Mouse (Mus musculus) neural tube, embryonic 14.5 days (tissue): Measurements from ENCODE around the gene Msh5. TPM values are rescaled to one million over a fixed set of nuclear protein-coding genes. Genes with fewer than 3 reads are reported as not detected.

Source experiments
- ATAC-seq: fragments of 200-750 bp; cut with Nextera tagmentation; 2 replicates; pipeline ENCODE4 v1.8.0; 2017; ENCODE audit warnings: low read depth, mild to moderate bottlenecking, moderate TSS enrichment, moderate library complexity
- H3K27ac ChIP-seq: fragments of 300-500 bp; sonication (generic); 2 replicates; pipeline ENCODE4 v1.5.1; 2014; ENCODE audit warnings: low read depth, mild to moderate bottlenecking, control low read depth, low read length, moderate library complexity, mixed read lengths
- H3K27me3 ChIP-seq: fragments of 300-500 bp; sonication (generic); 2 replicates; pipeline ENCODE4 v1.6.1; 2014; ENCODE audit warnings: low read length; ENCODE audit not compliant: control insufficient read depth, insufficient read depth
- H3K36me3 ChIP-seq: fragments of 300-500 bp; sonication (generic); 2 replicates; pipeline ENCODE4 v1.6.1; 2014; ENCODE audit warnings: low read length, mixed read lengths; ENCODE audit not compliant: control insufficient read depth, insufficient read depth
- H3K4me1 ChIP-seq: fragments of 300-500 bp; sonication (generic); 2 replicates; pipeline ENCODE4 v1.6.1; 2014; ENCODE audit warnings: low read length; ENCODE audit not compliant: control insufficient read depth, insufficient read depth
- H3K4me2 ChIP-seq: fragments of 300-500 bp; sonication (generic); 2 replicates; pipeline ENCODE4 v1.6.1; 2014; ENCODE audit warnings: mild to moderate bottlenecking, low read depth, low read length, control low read depth
- H3K4me3 ChIP-seq: fragments of 300-500 bp; sonication (generic); 2 replicates; pipeline ENCODE4 v1.5.1; 2014; ENCODE audit warnings: low read depth, low read length, control low read depth, mixed read lengths
- H3K9ac ChIP-seq: fragments of 300-500 bp; sonication (generic); replicated peaks from 2 replicates; pipeline ENCODE4 v1.6.1; 2014; ENCODE audit warnings: low read depth, mild to moderate bottlenecking, control low read depth, low read length, mixed read lengths
- H3K9me3 ChIP-seq: fragments of 300-500 bp; sonication (generic); 2 replicates; pipeline ENCODE4 v1.6.1; 2016; ENCODE audit warnings: low read length; ENCODE audit not compliant: control insufficient read depth
- WGBS: fragments of 180-500 bp; shearing (Covaris S2); extraction: QIAGEN DNeasy Blood & Tissue Kit; methylation state at CpG from one replicate; pipeline ENCODE4 v1.1.7; 2014; 5-methylcytosine and 5-hydroxymethylcytosine counted together
- polyA plus RNA-seq: library from polyadenylated mRNA; unstranded; fragments of >200 nt; fragmentation: Nextera tagmentation; extraction: Ambion mirVana; gene quantifications from 2 replicates; pipeline ENCODE4 v1.2.1, GENCODE M21; 2014

The Msh5 gene
- polyA plus RNA-seq, 1 experiment from 2014 or later, result 2.2 TPM

- Histone ChIP-seq H3K9me3 (no peaks in the 10 kb centered on the region), H3K27me3 (no peaks in the 10 kb centered on the region), H3K36me3 (no peaks in the 10 kb centered on the region), H3K4me2 (no peak overlapping the region), H3K4me1 (peaks cover 13% of the 10 kb centered on the region; the same call in 1 of the 2 replicates), H3K9ac (no peak overlapping the region), H3K27ac (no peak overlapping the region), H3K4me3 (no peak overlapping the region)
- no peak for ATAC-seq
- 96% methylated on average over 4 of the region's 4 CpGs for WGBS
Measured at GRCm38 (mm10) chr17:34979631-34980030, 66.9 kb downstream of the Msh5 start.

Other genes with a start within 250 kb of the Msh5 start
- gene Cyp21a1, start 242.2 kb downstream of the Msh5 start, polyA plus RNA-seq, result not detected in 2 replicates
- 30.5 and 37.7 TPM in 2 replicates for gene Stk19, start 209.8 kb downstream of the Msh5 start, polyA plus RNA-seq
- 59.4 and 67.7 TPM in 2 replicates for gene Dxo, start 209.7 kb downstream of the Msh5 start, polyA plus RNA-seq
- 46.2 and 57.7 TPM in 2 replicates for gene Skiv2l, start 196.5 kb downstream of the Msh5 start, polyA plus RNA-seq
- 78.3 and 78.9 TPM in 2 replicates for gene Nelfe, start 196.4 kb downstream of the Msh5 start, polyA plus RNA-seq
- 1.3 and 2.0 TPM in 2 replicates for gene Cfb, start 184.2 kb downstream of the Msh5 start, polyA plus RNA-seq
- 2.2 and 2.3 TPM in 2 replicates for gene Zbtb12, start 167.3 kb downstream of the Msh5 start, polyA plus RNA-seq
- not detected in 2 replicates for gene Gm20547, start 164.7 kb downstream of the Msh5 start, polyA plus RNA-seq
- gene C2, start 148.5 kb downstream of the Msh5 start, polyA plus RNA-seq, result 1.5 and 2.1 TPM in 2 replicates
- gene Ehmt2, start 148.3 kb downstream of the Msh5 start, polyA plus RNA-seq, result 78.1 and 86.8 TPM in 2 replicates
- not detected in 2 replicates for gene Slc44a4, start 132.3 kb downstream of the Msh5 start, polyA plus RNA-seq
- 27.4 and 30.1 TPM in 2 replicates for gene Neu1, start 115.5 kb downstream of the Msh5 start, polyA plus RNA-seq
- 0.27 and 0.35 TPM in 2 replicates for gene Hspa1b, start 87.5 kb downstream of the Msh5 start, polyA plus RNA-seq
- gene Gm20481, start 76.8 kb downstream of the Msh5 start, polyA plus RNA-seq, result not detected in 2 replicates
- 7.0 and 7.6 TPM in 2 replicates for gene Hspa1a, start 74.6 kb downstream of the Msh5 start, polyA plus RNA-seq
- 1.6 and 2.8 TPM in 2 replicates for gene Hspa1l, start 74.0 kb downstream of the Msh5 start, polyA plus RNA-seq
- 89.1 and 89.5 TPM in 2 replicates for gene Lsm2, start 64.9 kb downstream of the Msh5 start, polyA plus RNA-seq
- gene Vars, start 45.8 kb downstream of the Msh5 start, polyA plus RNA-seq, result 51.4 and 56.9 TPM in 2 replicates
- gene Vwa7, start 30.2 kb downstream of the Msh5 start, polyA plus RNA-seq, result 0.11 and 0.15 TPM in 2 replicates
- gene Sapcd1, start 18.7 kb downstream of the Msh5 start, polyA plus RNA-seq, result 2.1 and 2.2 TPM in 2 replicates
- 13.3 and 37.0 TPM in 2 replicates for gene Clic1, start 3.2 kb upstream of the Msh5 start, polyA plus RNA-seq
- gene Ddah2, start 12.3 kb upstream of the Msh5 start, polyA plus RNA-seq, result 269 and 303 TPM in 2 replicates
- gene Ly6g6c, start 18.6 kb upstream of the Msh5 start, polyA plus RNA-seq, result not detected in 2 replicates
- 0.12 and 0.15 TPM in 2 replicates for gene Mpig6b, start 19.4 kb upstream of the Msh5 start, polyA plus RNA-seq
- 0.46 and 0.66 TPM in 2 replicates for gene Ly6g6e, start 30.2 kb upstream of the Msh5 start, polyA plus RNA-seq
- gene Ly6g6d, start 31.3 kb upstream of the Msh5 start, polyA plus RNA-seq, result 0.84 and 1.8 TPM in 2 replicates
- 0.23 TPM in 1 of 2 replicates, not detected in the other for gene Ly6g6f, start 38.9 kb upstream of the Msh5 start, polyA plus RNA-seq
- gene Abhd16a, start 42.5 kb upstream of the Msh5 start, polyA plus RNA-seq, result 82.3 and 92.5 TPM in 2 replicates
- gene Ly6g5c, start 61.5 kb upstream of the Msh5 start, polyA plus RNA-seq, result not detected in 2 replicates
- gene Ly6g5b, start 68.7 kb upstream of the Msh5 start, polyA plus RNA-seq, result 0.52 and 0.92 TPM in 2 replicates
- gene Gpank1, start 74.7 kb upstream of the Msh5 start, polyA plus RNA-seq, result 22.2 and 23.7 TPM in 2 replicates
- gene Csnk2b, start 75.3 kb upstream of the Msh5 start, polyA plus RNA-seq, result 361 and 363 TPM in 2 replicates
- gene D17H6S53E, start 79.6 kb upstream of the Msh5 start, polyA plus RNA-seq, result 8.1 and 9.7 TPM in 2 replicates
- gene Apom, start 85.3 kb upstream of the Msh5 start, polyA plus RNA-seq, result 0.75 and 0.89 TPM in 2 replicates
- 88.3 and 102 TPM in 2 replicates for gene Bag6, start 88.4 kb upstream of the Msh5 start, polyA plus RNA-seq
- 181 and 195 TPM in 2 replicates for gene Prrc2a, start 118.2 kb upstream of the Msh5 start, polyA plus RNA-seq
- 6.7 and 10.7 TPM in 2 replicates for gene Aif1, start 129.3 kb upstream of the Msh5 start, polyA plus RNA-seq
- gene Lst1, start 141.7 kb upstream of the Msh5 start, polyA plus RNA-seq, result 3.7 and 8.8 TPM in 2 replicates
- 0.31 and 0.62 TPM in 2 replicates for gene Ltb, start 147.7 kb upstream of the Msh5 start, polyA plus RNA-seq
- not detected in 2 replicates for gene Tnf, start 155.3 kb upstream of the Msh5 start, polyA plus RNA-seq
- gene Lta, start 158.6 kb upstream of the Msh5 start, polyA plus RNA-seq, result 0.24 and 0.26 TPM in 2 replicates
- 0.44 TPM in 1 of 2 replicates, not detected in the other for gene Gm16181, start 174.1 kb upstream of the Msh5 start, polyA plus RNA-seq
- gene Atp6v1g2, start 186.9 kb upstream of the Msh5 start, polyA plus RNA-seq, result 118 and 154 TPM in 2 replicates
- 3.4 and 4.3 TPM in 2 replicates for gene Nfkbil1, start 189.0 kb upstream of the Msh5 start, polyA plus RNA-seq
- 373 and 383 TPM in 2 replicates for gene Ddx39b, start 195.0 kb upstream of the Msh5 start, polyA plus RNA-seq
- 99.9 and 111 TPM in 2 replicates for gene H2-D1, start 216.0 kb upstream of the Msh5 start, polyA plus RNA-seq